Mouse (Mus musculus): ENCODE measurements around the gene Gm42906. TPM values are rescaled to one million over a fixed set of nuclear protein-coding genes. Genes with fewer than 3 reads are reported as not detected.

The Gm42906 gene
- polyA plus RNA-seq, 1 experiment from 2014 or later: not detected

GRCm38 (mm10) chr5:151173774-151174173 lies 254.2 kb downstream of the Gm42906 start:
- WGBS: 77% methylated on average over 1 of the region's 1 CpGs
- no peak overlapping the region for H3K27ac ChIP-seq (ENCODE audit: low read length)
- no peaks in the 10 kb centered on the region for H3K27me3 ChIP-seq (ENCODE audit: control insufficient read depth, insufficient read depth, low read length)
- no peaks in the 10 kb centered on the region for H3K9me3 ChIP-seq (replicated peaks; ENCODE audit: control insufficient read depth, low read length)
- no peak overlapping the region for H3K9ac ChIP-seq (ENCODE audit: low read length)
- no peaks in the 10 kb centered on the region for H3K36me3 ChIP-seq (ENCODE audit: control insufficient read depth, insufficient read depth)
- ATAC-seq (replicated peaks; ENCODE audit: extremely low read depth, insufficient read depth, low FRiP score): no peak
- H3K4me3 ChIP-seq (ENCODE audit: low read length): no peak overlapping the region
- no peak overlapping the region for H3K4me2 ChIP-seq (ENCODE audit: low read depth, low read length)
- peaks cover 8% of the 10 kb centered on the region for H3K4me1 ChIP-seq (ENCODE audit: control insufficient read depth, insufficient read depth, low read length)

DNA sequence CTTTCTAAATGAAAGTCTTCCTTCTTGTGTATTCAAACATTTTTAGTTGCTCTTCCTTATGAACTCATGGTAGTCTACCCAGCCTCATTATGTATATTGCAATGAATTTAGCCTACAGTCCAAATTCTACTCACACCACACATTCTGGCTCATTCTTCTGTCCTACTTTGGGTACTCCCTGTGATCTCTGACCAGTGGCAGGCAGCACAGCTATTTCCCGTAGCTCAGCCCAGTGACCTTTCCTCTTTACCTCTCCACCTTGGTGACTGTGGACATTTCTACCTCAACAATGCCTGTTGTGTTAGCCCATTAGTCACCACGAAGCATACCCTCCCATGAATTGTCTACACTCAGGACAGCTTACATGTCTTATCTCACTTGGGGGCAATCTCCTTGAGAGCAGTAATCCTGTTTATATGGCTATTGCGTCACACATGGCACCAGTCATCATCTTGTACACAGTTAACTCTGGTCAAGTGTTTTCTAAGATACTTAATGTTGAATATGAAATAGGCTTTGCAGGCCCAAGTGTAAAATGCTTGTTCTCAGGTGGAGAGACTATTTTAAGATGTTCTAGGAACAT lies 257.7 kb downstream of the Gm42906 start:
- H3K27ac ChIP-seq (ENCODE audit: low read length): no peak overlapping the region

GRCm38 (mm10) chr5:151168191-151168590 lies 259.8 kb downstream of the Gm42906 start:
- Histone ChIP-seq H3K27me3 (ENCODE audit: control insufficient read depth, insufficient read depth, low read length) (no peaks in the 10 kb centered on the region), H3K4me2 (ENCODE audit: low read depth, low read length) (no peak overlapping the region), H3K36me3 (ENCODE audit: control insufficient read depth, insufficient read depth) (no peaks in the 10 kb centered on the region), H3K4me1 (ENCODE audit: control insufficient read depth, insufficient read depth, low read length) (peaks cover 7% of the 10 kb centered on the region), H3K27ac (ENCODE audit: low read length) (no peak overlapping the region), H3K9ac (ENCODE audit: low read length) (no peak overlapping the region), H3K4me3 (ENCODE audit: low read length) (no peak overlapping the region), H3K9me3 (replicated peaks; ENCODE audit: control insufficient read depth, low read length) (no peaks in the 10 kb centered on the region)
- WGBS: 82% methylated on average over 3 of the region's 3 CpGs
- no peak for ATAC-seq (replicated peaks; ENCODE audit: extremely low read depth, insufficient read depth, low FRiP score)

More for the DNA sequence above, 257.7 kb downstream of the Gm42906 start:
- Histone ChIP-seq H3K4me1 (ENCODE audit: control insufficient read depth, insufficient read depth, low read length) (peaks cover 11% of the 10 kb centered on the region), H3K4me3 (ENCODE audit: low read length) (no peak overlapping the region), H3K27me3 (ENCODE audit: control insufficient read depth, insufficient read depth, low read length) (no peaks in the 10 kb centered on the region), H3K36me3 (ENCODE audit: control insufficient read depth, insufficient read depth) (no peaks in the 10 kb centered on the region), H3K4me2 (ENCODE audit: low read depth, low read length) (no peak overlapping the region), H3K9ac (ENCODE audit: low read length) (no peak overlapping the region), H3K9me3 (replicated peaks; ENCODE audit: control insufficient read depth, low read length) (no peaks in the 10 kb centered on the region)
- 85% methylated on average over 3 of the region's 3 CpGs for WGBS
- no peak for ATAC-seq (replicated peaks; ENCODE audit: extremely low read depth, insufficient read depth, low FRiP score)

DNA sequence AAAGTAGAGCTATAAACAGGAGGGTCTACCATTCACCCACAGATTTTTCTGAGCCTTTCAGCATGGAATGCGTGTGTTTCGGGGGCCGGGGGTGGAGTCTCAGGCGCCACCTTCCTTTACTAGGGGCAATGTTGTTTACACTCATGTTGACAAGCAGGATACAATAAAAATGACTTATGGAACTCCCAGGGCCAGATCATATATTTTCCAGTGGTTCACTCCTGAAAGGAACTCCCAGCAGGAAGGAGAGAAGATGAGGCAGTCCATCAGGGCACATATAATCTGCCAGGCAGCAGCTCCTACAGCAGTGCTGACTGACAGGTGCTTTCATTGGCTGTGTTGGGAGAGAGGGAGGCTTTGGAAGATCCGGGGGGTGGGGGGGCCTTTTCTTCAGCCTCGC lies 260.3 kb downstream of the Gm42906 start:
- WGBS: 78% methylated on average over 6 of the region's 6 CpGs
- Histone ChIP-seq H3K4me2 (ENCODE audit: low read depth, low read length) (no peak overlapping the region), H3K9me3 (replicated peaks; ENCODE audit: control insufficient read depth, low read length) (no peaks in the 10 kb centered on the region), H3K9ac (ENCODE audit: low read length) (no peak overlapping the region), H3K4me3 (ENCODE audit: low read length) (no peak overlapping the region), H3K36me3 (ENCODE audit: control insufficient read depth, insufficient read depth) (no peaks in the 10 kb centered on the region), H3K27ac (ENCODE audit: low read length) (no peak overlapping the region), H3K27me3 (ENCODE audit: control insufficient read depth, insufficient read depth, low read length) (no peaks in the 10 kb centered on the region), H3K4me1 (ENCODE audit: control insufficient read depth, insufficient read depth, low read length) (peaks cover 7% of the 10 kb centered on the region)
- ATAC-seq (replicated peaks; ENCODE audit: extremely low read depth, insufficient read depth, low FRiP score): no peak

GRCm38 (mm10) chr5:151166266-151166665 lies 261.7 kb downstream of the Gm42906 start:
- H3K27me3 ChIP-seq (ENCODE audit: control insufficient read depth, insufficient read depth, low read length): no peaks in the 10 kb centered on the region
- H3K9me3 ChIP-seq (replicated peaks; ENCODE audit: control insufficient read depth, low read length): no peaks in the 10 kb centered on the region
- WGBS: 40% methylated on average over 5 of the region's 5 CpGs
- H3K4me3 ChIP-seq (ENCODE audit: low read length): no peak overlapping the region
- no peak overlapping the region for H3K9ac ChIP-seq (ENCODE audit: low read length)
- H3K36me3 ChIP-seq (ENCODE audit: control insufficient read depth, insufficient read depth): no peaks in the 10 kb centered on the region
- ATAC-seq (replicated peaks; ENCODE audit: extremely low read depth, insufficient read depth, low FRiP score): peak; percentile 70
- peak overlapping the region; percentile 71 for H3K27ac ChIP-seq (ENCODE audit: low read length)
- peaks cover 7% of the 10 kb centered on the region for H3K4me1 ChIP-seq (ENCODE audit: control insufficient read depth, insufficient read depth, low read length)
- no peak overlapping the region for H3K4me2 ChIP-seq (ENCODE audit: low read depth, low read length)

DNA sequence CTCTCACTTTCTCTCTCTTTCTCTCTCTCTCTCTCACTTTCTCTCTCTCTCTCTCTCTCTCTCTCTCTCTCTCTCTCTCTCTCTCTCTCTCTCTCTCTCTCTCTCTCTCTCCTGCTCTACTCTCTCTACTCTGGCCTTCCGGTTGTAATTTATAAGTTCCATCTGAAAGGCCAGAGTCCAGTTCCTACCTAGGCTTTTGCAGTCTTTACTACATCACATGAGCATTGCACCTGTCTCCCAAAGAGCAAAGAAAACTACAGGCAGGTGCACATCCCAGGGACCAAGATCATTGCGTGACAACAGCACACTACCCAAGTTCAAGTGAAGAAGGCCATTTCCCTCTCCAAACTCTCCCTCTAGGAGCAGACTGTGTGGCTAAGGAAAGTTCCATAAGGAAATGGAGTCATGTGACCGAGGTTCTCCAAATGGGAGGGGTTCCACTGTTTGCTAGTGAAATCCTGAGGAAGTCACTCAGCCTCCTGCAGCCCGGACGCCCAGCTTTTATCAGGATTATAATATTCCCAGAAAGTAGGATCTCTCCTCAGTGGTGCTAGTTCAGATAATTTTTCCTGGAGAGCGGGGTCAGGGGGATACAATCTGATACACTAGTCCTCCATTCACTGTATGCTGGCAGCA lies 262.5 kb downstream of the Gm42906 start:
- Histone ChIP-seq H3K4me3 (ENCODE audit: low read length) (no peak overlapping the region), H3K27ac (ENCODE audit: low read length) (no peak overlapping the region), H3K4me1 (ENCODE audit: control insufficient read depth, insufficient read depth, low read length) (peaks cover 7% of the 10 kb centered on the region), H3K36me3 (ENCODE audit: control insufficient read depth, insufficient read depth) (no peaks in the 10 kb centered on the region), H3K27me3 (ENCODE audit: control insufficient read depth, insufficient read depth, low read length) (no peaks in the 10 kb centered on the region), H3K9ac (ENCODE audit: low read length) (no peak overlapping the region), H3K9me3 (replicated peaks; ENCODE audit: control insufficient read depth, low read length) (no peaks in the 10 kb centered on the region), H3K4me2 (ENCODE audit: low read depth, low read length) (no peak overlapping the region)
- no peak for ATAC-seq (replicated peaks; ENCODE audit: extremely low read depth, insufficient read depth, low FRiP score)
- WGBS: 75% methylated on average over 6 of the region's 6 CpGs

- Histone ChIP-seq H3K27me3 (ENCODE audit: control insufficient read depth, insufficient read depth, low read length) (no peaks in the 10 kb centered on the region), H3K4me1 (ENCODE audit: control insufficient read depth, insufficient read depth, low read length) (peaks cover 7% of the 10 kb centered on the region), H3K9me3 (replicated peaks; ENCODE audit: control insufficient read depth, low read length) (no peaks in the 10 kb centered on the region), H3K9ac (ENCODE audit: low read length) (no peak overlapping the region), H3K4me3 (ENCODE audit: low read length) (no peak overlapping the region), H3K36me3 (ENCODE audit: control insufficient read depth, insufficient read depth) (no peaks in the 10 kb centered on the region), H3K4me2 (ENCODE audit: low read depth, low read length) (no peak overlapping the region), H3K27ac (ENCODE audit: low read length) (no peak overlapping the region)
- no peak for ATAC-seq (replicated peaks; ENCODE audit: extremely low read depth, insufficient read depth, low FRiP score)
- WGBS: 76% methylated on average over 4 of the region's 4 CpGs
These were observed 263.1 kb downstream of the Gm42906 start for GRCm38 (mm10) chr5:151164815-151165214.

DNA sequence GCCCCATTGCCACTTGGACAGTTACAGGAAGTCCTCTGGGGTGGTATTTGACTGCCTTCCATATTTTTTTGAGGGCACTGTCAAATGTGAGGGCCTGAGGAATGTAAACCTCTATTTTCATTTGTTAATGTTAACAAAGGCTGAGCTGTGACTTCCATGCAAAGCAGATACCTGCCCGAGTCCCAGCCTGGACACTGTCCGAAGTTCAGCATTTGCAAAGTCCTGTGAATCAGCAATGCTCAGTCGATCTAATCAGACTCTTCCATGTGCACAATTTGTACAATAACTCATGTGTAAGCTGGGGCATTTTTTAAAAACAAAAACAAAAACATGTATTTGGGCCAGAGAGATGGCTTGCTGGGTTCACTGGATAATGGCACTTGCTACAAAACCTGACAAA lies 265.3 kb downstream of the Gm42906 start:
- WGBS: 95% methylated on average over 3 of the region's 3 CpGs
- H3K36me3 ChIP-seq (ENCODE audit: control insufficient read depth, insufficient read depth): no peaks in the 10 kb centered on the region

GRCm38 (mm10) chr5:151155247-151155646 lies 272.7 kb downstream of the Gm42906 start:
- ATAC-seq (replicated peaks; ENCODE audit: extremely low read depth, insufficient read depth, low FRiP score): no peak
- Histone ChIP-seq H3K4me2 (ENCODE audit: low read depth, low read length) (no peak overlapping the region), H3K27me3 (ENCODE audit: control insufficient read depth, insufficient read depth, low read length) (no peaks in the 10 kb centered on the region), H3K27ac (ENCODE audit: low read length) (no peak overlapping the region; the same call in 1 of the 2 replicates), H3K4me1 (ENCODE audit: control insufficient read depth, insufficient read depth, low read length) (peaks cover 9% of the 10 kb centered on the region), H3K4me3 (ENCODE audit: low read length) (no peak overlapping the region), H3K9me3 (replicated peaks; ENCODE audit: control insufficient read depth, low read length) (no peaks in the 10 kb centered on the region), H3K9ac (ENCODE audit: low read length) (no peak overlapping the region), H3K36me3 (ENCODE audit: control insufficient read depth, insufficient read depth) (no peaks in the 10 kb centered on the region)
- WGBS: 64% methylated on average over 1 of the region's 1 CpGs

More for the DNA sequence above, 265.3 kb downstream of the Gm42906 start:
- no peaks in the 10 kb centered on the region for H3K27me3 ChIP-seq (ENCODE audit: control insufficient read depth, insufficient read depth, low read length)
- H3K9ac ChIP-seq (ENCODE audit: low read length): no peak overlapping the region
- H3K4me1 ChIP-seq (ENCODE audit: control insufficient read depth, insufficient read depth, low read length): peaks cover 7% of the 10 kb centered on the region
- no peak overlapping the region for H3K4me2 ChIP-seq (ENCODE audit: low read depth, low read length)
- H3K4me3 ChIP-seq (ENCODE audit: low read length): no peak overlapping the region
- no peak overlapping the region for H3K27ac ChIP-seq (ENCODE audit: low read length)
- ATAC-seq (replicated peaks; ENCODE audit: extremely low read depth, insufficient read depth, low FRiP score): no peak
- H3K9me3 ChIP-seq (replicated peaks; ENCODE audit: control insufficient read depth, low read length): no peaks in the 10 kb centered on the region
